Mouse (Mus musculus) heart, embryonic 16.5 days (tissue): Measurements from ENCODE around the gene Traf4. TPM values are rescaled to one million over a fixed set of nuclear protein-coding genes. Genes with fewer than 3 reads are reported as not detected.

Experiments used
- ATAC-seq: fragments of 200-750 bp; cut with Nextera tagmentation; replicated peaks from 2 replicates; pipeline ENCODE4 v1.8.0; 2017; ENCODE audit warnings: moderate number of reproducible peaks; ENCODE audit not compliant: insufficient read depth, low FRiP score; ENCODE audit errors: extremely low read depth
- H3K27ac ChIP-seq: fragments of 300-500 bp; sonication (generic); 2 replicates; pipeline ENCODE4 v1.5.1; 2014; ENCODE audit warnings: mild to moderate bottlenecking, low read length, control low read depth, moderate library complexity
- H3K27me3 ChIP-seq: fragments of 300-500 bp; sonication (generic); 2 replicates; pipeline ENCODE4 v1.6.1; 2014; ENCODE audit warnings: low read length, mixed read lengths; ENCODE audit not compliant: control insufficient read depth, insufficient read depth
- H3K36me3 ChIP-seq: fragments of 300-500 bp; sonication (generic); 2 replicates; pipeline ENCODE4 v1.6.1; 2014; ENCODE audit not compliant: control insufficient read depth, insufficient read depth
- H3K4me1 ChIP-seq: fragments of 300-500 bp; sonication (generic); 2 replicates; pipeline ENCODE4 v1.6.1; 2014; ENCODE audit warnings: low read length, mixed read lengths; ENCODE audit not compliant: control insufficient read depth, insufficient read depth
- H3K4me2 ChIP-seq: fragments of 300-500 bp; sonication (generic); 2 replicates; pipeline ENCODE4 v1.6.1; 2014; ENCODE audit warnings: low read depth, mild to moderate bottlenecking, control low read depth, low read length
- H3K4me3 ChIP-seq: fragments of 300-500 bp; sonication (generic); 2 replicates; pipeline ENCODE4 v1.5.1; 2014; ENCODE audit warnings: mild to moderate bottlenecking, control low read depth, low read length
- H3K9ac ChIP-seq: fragments of 300-500 bp; sonication (generic); 2 replicates; pipeline ENCODE4 v1.6.1; 2014; ENCODE audit warnings: low read length, control low read depth
- H3K9me3 ChIP-seq: fragments of 300-500 bp; sonication (generic); replicated peaks from 2 replicates; pipeline ENCODE4 v1.6.1; 2016; ENCODE audit warnings: low read length; ENCODE audit not compliant: control insufficient read depth
- WGBS: fragments of 180-500 bp; shearing (Covaris S2); extraction: QIAGEN DNeasy Blood & Tissue Kit; methylation state at CpG from one replicate; pipeline ENCODE4 v1.1.7; 2014; 5-methylcytosine and 5-hydroxymethylcytosine counted together
- polyA plus RNA-seq: library from polyadenylated mRNA; unstranded; fragments of >200 nt; fragmentation: Nextera tagmentation; extraction: Ambion mirVana; gene quantifications from 2 replicates; pipeline ENCODE4 v1.2.1, GENCODE M21; 2015

Gene Traf4
- polyA plus RNA-seq, 1 experiment from 2014 or later: 37.3 TPM

GRCm38 (mm10) chr11:78177903-78178858 lies 12.8 kb upstream of the Traf4 start:
- under 1% methylated on average over 76 of the region's 84 CpGs for WGBS
- H3K27me3 ChIP-seq: no peaks in the 10 kb centered on the region
- H3K9ac ChIP-seq: peak overlapping the region; percentile 86
- ATAC-seq: peak; percentile 86
- H3K4me2 ChIP-seq: peak overlapping the region; percentile 95
- H3K9me3 ChIP-seq: no peaks in the 10 kb centered on the region
- H3K4me1 ChIP-seq: peaks cover 32% of the 10 kb centered on the region
- peak overlapping the region; percentile 81 for H3K4me3 ChIP-seq
- peak overlapping the region; percentile 94 for H3K27ac ChIP-seq
- peaks cover 23% of the 10 kb centered on the region for H3K36me3 ChIP-seq

- H3K9ac ChIP-seq: peak overlapping the region; percentile 77
- no peak for ATAC-seq
- 2% methylated on average over 10 of the region's 10 CpGs for WGBS
Observed at GRCm38 (mm10) chr11:78177437-78177836, 12.0 kb upstream of the Traf4 start.

DNA sequence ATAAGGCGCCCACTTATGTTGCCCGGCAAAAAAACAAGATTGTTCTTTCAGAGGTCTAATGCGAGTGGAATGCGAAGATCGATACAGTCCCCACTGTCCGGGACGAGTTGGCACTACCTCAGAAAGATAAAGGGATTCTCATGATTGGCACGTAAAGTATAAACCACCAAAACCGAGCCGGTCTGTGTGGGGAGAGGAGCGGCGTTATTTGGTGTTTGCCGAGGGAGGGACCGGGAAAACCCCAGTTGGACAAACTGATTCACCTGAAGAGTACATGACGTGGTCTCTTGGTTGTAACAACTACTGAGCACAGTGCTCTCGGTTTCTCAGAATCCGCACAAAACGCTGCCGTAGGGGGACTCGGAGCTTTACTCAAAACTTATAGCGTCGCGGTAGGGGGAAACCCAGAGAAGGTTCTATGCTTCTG lies 11.5 kb upstream of the Traf4 start:
- no peak for ATAC-seq
- under 1% methylated on average over 23 of the region's 23 CpGs for WGBS
- H3K4me2 ChIP-seq: peak overlapping the region; percentile 95
- H3K27me3 ChIP-seq: no peaks in the 10 kb centered on the region
- peak overlapping the region; percentile 81 for H3K4me3 ChIP-seq
- no peaks in the 10 kb centered on the region for H3K9me3 ChIP-seq
- peaks cover 22% of the 10 kb centered on the region for H3K36me3 ChIP-seq
- H3K4me1 ChIP-seq: peaks cover 28% of the 10 kb centered on the region
- peak overlapping the region; percentile 77 for H3K9ac ChIP-seq
- peak overlapping the region; percentile 94 for H3K27ac ChIP-seq

More at GRCm38 (mm10) chr11:78177437-78177836, 12.0 kb upstream of the Traf4 start:
- H3K27me3 ChIP-seq: no peaks in the 10 kb centered on the region
- H3K4me1 ChIP-seq: peaks cover 32% of the 10 kb centered on the region
- peak overlapping the region; percentile 94 for H3K27ac ChIP-seq
- no peaks in the 10 kb centered on the region for H3K9me3 ChIP-seq
- peaks cover 23% of the 10 kb centered on the region for H3K36me3 ChIP-seq
- peak overlapping the region; percentile 95 for H3K4me2 ChIP-seq
- peak overlapping the region; percentile 81 for H3K4me3 ChIP-seq

- H3K9me3 ChIP-seq: no peaks in the 10 kb centered on the region
- H3K36me3 ChIP-seq: peaks cover 17% of the 10 kb centered on the region
- H3K9ac ChIP-seq: peak within 1 kb of the TSS; percentile 77
- H3K4me3 ChIP-seq: peak within 1 kb of the TSS; percentile 81
- peak; percentile 60 for ATAC-seq
- peaks cover 24% of the 10 kb centered on the region for H3K4me1 ChIP-seq
- H3K27ac ChIP-seq: peak within 1 kb of the TSS; percentile 94
- WGBS: 0% methylated on average over 30 of the region's 32 CpGs
- H3K27me3 ChIP-seq: no peaks in the 10 kb centered on the region
- H3K4me2 ChIP-seq: peak within 1 kb of the TSS; percentile 95
Observed at GRCm38 (mm10) chr11:78176402-78176862, 11.0 kb upstream of the Traf4 start, which contains the start of the genes Nek8 and Tlcd1. TSS of gene Nek8 (minus strand) at chr11:78176675. TSS of gene Tlcd1 (plus strand) at chr11:78176711.

DNA sequence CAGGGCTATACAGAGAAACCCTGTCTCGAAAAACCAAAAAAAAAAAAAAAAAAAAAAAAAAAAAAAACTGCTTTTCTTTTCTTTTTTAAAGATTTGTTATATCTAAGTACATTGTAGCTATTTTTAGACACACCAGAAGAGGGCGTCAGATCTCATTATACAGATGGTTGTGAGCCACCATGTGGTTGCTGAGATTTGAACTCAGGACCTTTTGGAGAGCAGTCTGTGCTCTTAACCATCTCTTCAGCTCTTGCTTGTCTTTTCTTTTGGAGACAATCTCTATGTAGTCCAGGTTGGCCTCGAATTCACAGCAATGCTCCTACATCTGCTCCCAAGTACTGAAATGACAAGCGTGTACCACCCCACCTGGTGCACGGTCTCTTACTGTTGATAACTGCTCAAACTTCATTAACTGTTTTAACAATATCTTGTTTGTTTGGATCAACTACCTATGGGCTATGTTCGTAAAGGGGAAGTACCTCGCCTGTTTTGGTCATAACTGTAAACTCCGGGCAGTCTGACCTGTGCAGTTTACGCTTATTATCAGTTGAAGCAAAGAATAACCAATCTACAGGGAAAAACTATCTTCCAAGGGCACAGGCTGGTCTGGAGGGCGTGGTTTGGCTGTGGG lies 10.5 kb upstream of the Traf4 start:
- Histone ChIP-seq H3K36me3 (peaks cover 16% of the 10 kb centered on the region), H3K4me2 (peak overlapping the region; percentile 64), H3K27me3 (no peaks in the 10 kb centered on the region), H3K4me1 (peaks cover 23% of the 10 kb centered on the region), H3K27ac (peak overlapping the region; percentile 94), H3K4me3 (peak overlapping the region; percentile 81), H3K9me3 (no peaks in the 10 kb centered on the region), H3K9ac (peak overlapping the region; percentile 60)
- under 1% methylated on average over 9 of the region's 10 CpGs for WGBS
- no peak for ATAC-seq

DNA sequence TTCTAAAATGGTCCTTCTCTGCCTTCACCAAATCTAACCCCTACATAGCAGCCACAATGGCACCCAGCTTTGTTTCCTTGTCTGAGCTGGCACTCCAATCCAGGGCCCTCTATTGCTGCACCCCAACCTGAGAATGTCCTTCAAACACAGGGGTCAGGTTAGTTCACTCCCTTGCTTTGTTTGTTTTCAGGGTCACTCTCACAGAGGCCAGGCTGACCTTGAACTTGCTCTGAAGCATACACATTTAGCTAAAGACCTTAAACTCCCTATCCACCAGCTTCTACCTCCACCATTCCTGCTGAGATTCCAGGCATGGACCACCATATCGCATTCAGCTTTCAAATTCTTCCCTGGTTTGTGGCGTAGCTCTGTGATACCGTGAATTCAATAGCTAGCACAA lies 9.1 kb upstream of the Traf4 start:
- Histone ChIP-seq H3K4me3 (no peak overlapping the region), H3K9me3 (no peaks in the 10 kb centered on the region), H3K4me1 (peaks cover 17% of the 10 kb centered on the region), H3K27ac (no peak overlapping the region), H3K36me3 (peaks cover 6% of the 10 kb centered on the region; the same call in 1 of the 2 replicates), H3K9ac (no peak overlapping the region), H3K27me3 (no peaks in the 10 kb centered on the region), H3K4me2 (no peak overlapping the region)
- ATAC-seq: no peak
- 86% methylated on average over 3 of the region's 3 CpGs for WGBS

DNA sequence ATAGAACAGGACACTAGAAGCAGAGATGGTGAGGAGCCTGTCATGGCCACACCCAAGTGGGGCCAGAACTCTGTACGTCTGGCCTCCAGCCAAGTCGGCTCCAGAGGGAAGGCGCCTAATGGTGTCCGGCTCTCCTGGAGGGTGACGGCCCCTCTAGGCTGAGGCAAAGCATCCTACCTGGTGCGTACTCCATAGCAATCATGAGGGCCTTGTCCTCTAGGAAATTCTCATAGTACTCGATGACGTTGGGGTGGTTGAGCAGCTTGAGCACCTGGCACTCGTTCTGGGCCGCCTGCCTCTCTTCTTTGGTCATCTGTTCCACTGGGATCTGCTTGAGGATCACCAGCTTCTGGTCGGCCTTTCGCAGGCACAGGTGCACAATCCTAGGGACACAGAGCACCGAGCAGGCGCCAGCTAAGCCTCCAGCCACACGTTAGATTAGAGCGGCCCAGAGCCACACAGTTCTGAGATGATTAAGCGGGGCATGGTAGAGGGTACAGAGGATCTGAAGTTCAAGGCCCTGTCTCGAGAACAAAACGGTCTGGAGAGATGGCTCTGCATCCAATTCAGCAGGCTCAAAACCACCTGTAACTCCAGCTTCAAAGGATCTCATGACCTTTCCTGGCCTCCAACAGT lies 7.5 kb upstream of the Traf4 start:
- ATAC-seq: no peak
- WGBS: 76% methylated on average over 19 of the region's 19 CpGs
- peaks cover 5% of the 10 kb centered on the region; the same call in 1 of the 2 replicates for H3K36me3 ChIP-seq
- no peaks in the 10 kb centered on the region for H3K27me3 ChIP-seq
- no peak overlapping the region for H3K9ac ChIP-seq
- H3K27ac ChIP-seq: no peak overlapping the region
- no peaks in the 10 kb centered on the region for H3K9me3 ChIP-seq
- H3K4me3 ChIP-seq: no peak overlapping the region
- peaks cover 9% of the 10 kb centered on the region for H3K4me1 ChIP-seq
- no peak overlapping the region for H3K4me2 ChIP-seq

GRCm38 (mm10) chr11:78172034-78172747 lies 6.8 kb upstream of the Traf4 start:
- Histone ChIP-seq H3K27ac (no peak overlapping the region), H3K9ac (no peak overlapping the region), H3K36me3 (peaks cover 5% of the 10 kb centered on the region; the same call in 1 of the 2 replicates), H3K4me2 (no peak overlapping the region), H3K4me1 (peaks cover 4% of the 10 kb centered on the region), H3K9me3 (no peaks in the 10 kb centered on the region), H3K4me3 (no peak overlapping the region), H3K27me3 (no peaks in the 10 kb centered on the region)
- WGBS: 77% methylated on average over 16 of the region's 16 CpGs
- ATAC-seq: no peak
